Mouse (Mus musculus): ENCODE data around the gene Fcgr3.
"Not testable (repeated sequence)": the region's sequence is repeated elsewhere in the genome, so short reads cannot be mapped to it uniquely, and the experiment has no call there.

GRCm38 (mm10) chr1:171079825-171080224 is 15.1 kb upstream of the Fcgr3 start:
- not testable (repeated sequence) for TF ChIP-seq CTCF, EP300 (IDR thresholded peaks at IDR 0.05; ENCODE audit: low read depth)
